Mouse (Mus musculus): Measurements from ENCODE around the gene Cltrn. TPM values are rescaled to one million over a fixed set of nuclear protein-coding genes. Genes with fewer than 3 reads are reported as not detected.

Cltrn gene
- polyA plus RNA-seq, 1 experiment from 2014 or later: 0.47 TPM

GRCm38 (mm10) chrX:164101483-164101882 lies 12.9 kb downstream of the Cltrn start:
- peak; percentile 24; the same call in 1 of the 2 replicates for TF ChIP-seq CTCF (IDR thresholded peaks at IDR 0.05; ENCODE audit: low read depth)
- Histone ChIP-seq H3K9me3 (ENCODE audit: low read depth, low read length) (no peaks in the 10 kb centered on the region), H3K4me3 (ENCODE audit: low read depth, low read length) (no peak overlapping the region), H3K4me1 (ENCODE audit: insufficient read depth) (no peaks in the 10 kb centered on the region), H3K36me3 (ENCODE audit: insufficient read depth) (no peaks in the 10 kb centered on the region), H3K27ac (ENCODE audit: low read depth) (no peak overlapping the region), H3K27me3 (ENCODE audit: insufficient read depth, low read length) (no peaks in the 10 kb centered on the region), H3K9ac (no peak overlapping the region), H3K4me2 (no peak overlapping the region)
- DNase-seq (peak; percentile 57), ATAC-seq (ENCODE audit: insufficient read depth) (no peak)

GRCm38 (mm10) chrX:164102198-164102597 lies 13.6 kb downstream of the Cltrn start:
- Histone ChIP-seq H3K36me3 (ENCODE audit: insufficient read depth) (no peaks in the 10 kb centered on the region), H3K9me3 (ENCODE audit: low read depth, low read length) (no peaks in the 10 kb centered on the region), H3K9ac (no peak overlapping the region), H3K4me3 (ENCODE audit: low read depth, low read length) (no peak overlapping the region), H3K27ac (ENCODE audit: low read depth) (no peak overlapping the region), H3K4me2 (no peak overlapping the region), H3K27me3 (ENCODE audit: insufficient read depth, low read length) (no peaks in the 10 kb centered on the region), H3K4me1 (ENCODE audit: insufficient read depth) (no peaks in the 10 kb centered on the region)
- no peak for TF ChIP-seq CTCF (IDR thresholded peaks at IDR 0.05; ENCODE audit: low read depth)
- WGBS: 79% methylated on average over 7 of the region's 7 CpGs
- no peak for ATAC-seq (ENCODE audit: insufficient read depth)
- DNase-seq: no peak

- TF ChIP-seq CTCF (IDR thresholded peaks at IDR 0.05; ENCODE audit: low read depth): no peak
- ATAC-seq (ENCODE audit: insufficient read depth) (no peak), DNase-seq (no peak)
- H3K27me3 ChIP-seq (ENCODE audit: insufficient read depth, low read length): no peaks in the 10 kb centered on the region
- no peak overlapping the region for H3K27ac ChIP-seq (ENCODE audit: low read depth)
- H3K4me1 ChIP-seq (ENCODE audit: insufficient read depth): no peaks in the 10 kb centered on the region
- H3K4me2 ChIP-seq: no peak overlapping the region
- no peak overlapping the region for H3K4me3 ChIP-seq (ENCODE audit: low read depth, low read length)
- no peaks in the 10 kb centered on the region for H3K9me3 ChIP-seq (ENCODE audit: low read depth, low read length)
- no peaks in the 10 kb centered on the region for H3K36me3 ChIP-seq (ENCODE audit: insufficient read depth)
- WGBS: 52% methylated on average over 6 of the region's 6 CpGs
- H3K9ac ChIP-seq: no peak overlapping the region
Measured at GRCm38 (mm10) chrX:164102656-164103055, 14.0 kb downstream of the Cltrn start.

- ATAC-seq (ENCODE audit: insufficient read depth) (no peak), DNase-seq (no peak)
- Histone ChIP-seq H3K36me3 (ENCODE audit: insufficient read depth) (no peaks in the 10 kb centered on the region), H3K4me3 (ENCODE audit: low read depth, low read length) (no peak overlapping the region), H3K4me2 (no peak overlapping the region), H3K9ac (no peak overlapping the region), H3K9me3 (ENCODE audit: low read depth, low read length) (no peaks in the 10 kb centered on the region), H3K4me1 (ENCODE audit: insufficient read depth) (no peaks in the 10 kb centered on the region), H3K27ac (ENCODE audit: low read depth) (no peak overlapping the region), H3K27me3 (ENCODE audit: insufficient read depth, low read length) (no peaks in the 10 kb centered on the region)
- TF ChIP-seq CTCF (IDR thresholded peaks at IDR 0.05; ENCODE audit: low read depth): no peak
- WGBS: 69% methylated on average over 3 of the region's 3 CpGs
Measured at GRCm38 (mm10) chrX:164111146-164111545, 22.5 kb downstream of the Cltrn start.

GRCm38 (mm10) chrX:164113744-164114143 lies 25.1 kb downstream of the Cltrn start:
- H3K9ac ChIP-seq: no peak overlapping the region
- no peaks in the 10 kb centered on the region for H3K36me3 ChIP-seq (ENCODE audit: insufficient read depth)
- 76% methylated on average over 6 of the region's 6 CpGs for WGBS
- H3K4me2 ChIP-seq: no peak overlapping the region
- ATAC-seq (ENCODE audit: insufficient read depth) (no peak), DNase-seq (no peak)
- TF ChIP-seq CTCF (IDR thresholded peaks at IDR 0.05; ENCODE audit: low read depth): no peak
- H3K4me3 ChIP-seq (ENCODE audit: low read depth, low read length): no peak overlapping the region
- no peaks in the 10 kb centered on the region for H3K27me3 ChIP-seq (ENCODE audit: insufficient read depth, low read length)
- H3K27ac ChIP-seq (ENCODE audit: low read depth): no peak overlapping the region
- no peaks in the 10 kb centered on the region for H3K9me3 ChIP-seq (ENCODE audit: low read depth, low read length)
- no peaks in the 10 kb centered on the region for H3K4me1 ChIP-seq (ENCODE audit: insufficient read depth)

- Histone ChIP-seq H3K27ac (ENCODE audit: low read depth) (no peak overlapping the region), H3K9ac (no peak overlapping the region), H3K9me3 (ENCODE audit: low read depth, low read length) (no peaks in the 10 kb centered on the region), H3K27me3 (ENCODE audit: insufficient read depth, low read length) (no peaks in the 10 kb centered on the region), H3K4me1 (ENCODE audit: insufficient read depth) (no peaks in the 10 kb centered on the region), H3K4me3 (ENCODE audit: low read depth, low read length) (no peak overlapping the region), H3K36me3 (ENCODE audit: insufficient read depth) (no peaks in the 10 kb centered on the region), H3K4me2 (no peak overlapping the region)
- no peak for TF ChIP-seq CTCF (IDR thresholded peaks at IDR 0.05; ENCODE audit: low read depth)
- no peak for DNase-seq
- no peak for ATAC-seq (ENCODE audit: insufficient read depth)
- WGBS: 83% methylated on average over 3 of the region's 3 CpGs
Measured at GRCm38 (mm10) chrX:164123942-164124341, 35.3 kb downstream of the Cltrn start.

GRCm38 (mm10) chrX:164133531-164133930 lies 44.9 kb downstream of the Cltrn start:
- WGBS: 84% methylated on average over 3 of the region's 3 CpGs
- ATAC-seq (ENCODE audit: insufficient read depth): no peak
- no peak overlapping the region for H3K9ac ChIP-seq
- no peaks in the 10 kb centered on the region for H3K4me1 ChIP-seq (ENCODE audit: insufficient read depth)
- no peaks in the 10 kb centered on the region for H3K27me3 ChIP-seq (ENCODE audit: insufficient read depth, low read length)
- no peak for TF ChIP-seq CTCF (IDR thresholded peaks at IDR 0.05; ENCODE audit: low read depth)
- H3K36me3 ChIP-seq (ENCODE audit: insufficient read depth): no peaks in the 10 kb centered on the region
- no peak overlapping the region for H3K4me3 ChIP-seq (ENCODE audit: low read depth, low read length)
- no peak overlapping the region for H3K4me2 ChIP-seq
- H3K9me3 ChIP-seq (ENCODE audit: low read depth, low read length): no peaks in the 10 kb centered on the region
- no peak for DNase-seq
- H3K27ac ChIP-seq (ENCODE audit: low read depth): no peak overlapping the region

- WGBS: 82% methylated on average over 4 of the region's 4 CpGs
- no peak overlapping the region for H3K4me2 ChIP-seq
Measured at GRCm38 (mm10) chrX:164135304-164135818, 46.7 kb downstream of the Cltrn start.

More at GRCm38 (mm10) chrX:164135304-164135818, 46.7 kb downstream of the Cltrn start:
- Histone ChIP-seq H3K4me3 (ENCODE audit: low read depth, low read length) (no peak overlapping the region), H3K9ac (no peak overlapping the region), H3K36me3 (ENCODE audit: insufficient read depth) (no peaks in the 10 kb centered on the region), H3K27ac (ENCODE audit: low read depth) (no peak overlapping the region), H3K9me3 (ENCODE audit: low read depth, low read length) (no peaks in the 10 kb centered on the region), H3K4me1 (ENCODE audit: insufficient read depth) (no peaks in the 10 kb centered on the region), H3K27me3 (ENCODE audit: insufficient read depth, low read length) (no peaks in the 10 kb centered on the region)
- TF ChIP-seq CTCF (IDR thresholded peaks at IDR 0.05; ENCODE audit: low read depth): no peak
- ATAC-seq (ENCODE audit: insufficient read depth) (no peak), DNase-seq (no peak)
